Mouse (Mus musculus) liver, embryonic 18 days (tissue): ENCODE measurements around the gene Ppfia2. TPM values are rescaled to one million over a fixed set of nuclear protein-coding genes. Genes with fewer than 3 reads are reported as not detected.

Experiments
- polyA plus RNA-seq: library from polyadenylated mRNA; depleted of rRNA; stranded (reverse); fragments of >200 nt; gene quantifications from 2 replicates; pipeline ENCODE4 v1.2.3, GENCODE M21; 2012; rRNA removed

The Ppfia2 gene
- 0.01 TPM in 2 replicates for polyA plus RNA-seq

DNA sequence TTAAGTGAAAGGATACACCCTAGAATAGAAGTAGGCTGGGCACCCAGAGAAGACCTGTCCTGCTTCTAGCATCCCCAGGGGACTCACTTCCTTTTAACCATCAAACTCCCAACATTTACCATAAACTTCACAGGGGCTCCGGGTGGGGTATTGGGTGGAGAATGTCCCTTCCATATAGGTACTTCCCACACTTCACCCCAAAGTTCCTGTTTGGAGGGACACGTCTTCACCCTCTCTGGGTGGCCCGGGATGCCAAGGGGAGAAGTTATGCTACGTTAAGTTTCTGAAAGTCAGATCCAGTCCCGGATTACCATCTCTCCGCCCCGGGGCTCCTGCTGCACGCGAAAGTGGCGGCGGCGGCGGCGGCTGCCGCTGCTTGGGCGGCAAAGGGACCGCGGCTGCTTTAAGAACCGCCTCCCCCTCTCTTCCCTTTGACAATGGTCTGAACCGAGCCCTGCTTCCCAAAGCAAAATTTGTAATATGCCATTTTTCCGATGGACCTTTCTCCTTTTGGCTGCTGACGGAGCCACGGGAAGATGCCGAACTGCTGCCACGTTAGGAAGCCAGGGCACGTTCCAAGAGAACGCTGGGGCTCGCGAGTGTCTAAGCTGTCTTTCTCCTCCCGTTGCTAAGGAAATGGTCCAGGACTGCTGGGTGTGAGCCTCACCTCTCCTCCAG lies at the start of gene Ppfia2:
Gene Ppfia2, plus strand, starts transcription at position 485 of the 678 bp plus-strand sequence.

